Mouse (Mus musculus) heart, postnatal 0 days (tissue): ENCODE measurements around the gene Gm49721.
"Not testable (repeated sequence)": the region's sequence is repeated elsewhere in the genome, so short reads cannot be mapped to it uniquely, and the experiment has no call there.

Experiments
- CTCF ChIP-seq: IDR thresholded peaks from 2 replicates; pipeline ENCODE4 v1.5.1; 2016; ENCODE audit warnings: antibody characterized with exemption, control low read depth, low read depth
- EP300 ChIP-seq: IDR thresholded peaks from 2 replicates; pipeline ENCODE4 v1.6.1; 2016; ENCODE audit warnings: antibody characterized with exemption, low read depth

DNA sequence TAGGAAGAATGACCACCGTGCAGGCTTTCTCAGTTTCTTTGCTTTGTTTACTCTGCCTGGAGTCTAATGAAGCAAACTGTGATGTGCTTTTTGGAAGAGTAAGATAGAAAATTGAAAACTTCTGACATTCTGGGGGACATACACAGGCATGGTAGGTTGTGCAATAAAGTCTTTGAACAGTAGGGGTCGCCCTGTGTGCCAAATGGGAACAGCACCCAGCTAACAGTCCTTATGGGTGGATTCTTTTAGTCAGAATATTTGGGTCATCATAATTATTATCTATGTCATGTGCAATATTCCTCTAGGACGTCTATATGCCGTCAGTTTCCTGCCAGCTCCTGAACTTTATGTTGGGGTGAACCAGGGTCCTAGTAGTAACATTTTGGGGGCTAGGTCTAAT lies 100.9 kb downstream of the Gm49721 start:
- TF ChIP-seq CTCF = peak; percentile 46
- TF ChIP-seq EP300 = not testable (repeated sequence)
